Mouse (Mus musculus) MEL-GATA-1-ER (cell line): ENCODE data around the gene Haus7.

ENCODE experiments used
- DNase-seq: peaks from one replicate; pipeline ENCODE4 v3.0.0-alpha.2; 2012; ENCODE audit warnings: low read depth; ENCODE audit errors: extremely low read depth

Haus7 gene

DNA sequence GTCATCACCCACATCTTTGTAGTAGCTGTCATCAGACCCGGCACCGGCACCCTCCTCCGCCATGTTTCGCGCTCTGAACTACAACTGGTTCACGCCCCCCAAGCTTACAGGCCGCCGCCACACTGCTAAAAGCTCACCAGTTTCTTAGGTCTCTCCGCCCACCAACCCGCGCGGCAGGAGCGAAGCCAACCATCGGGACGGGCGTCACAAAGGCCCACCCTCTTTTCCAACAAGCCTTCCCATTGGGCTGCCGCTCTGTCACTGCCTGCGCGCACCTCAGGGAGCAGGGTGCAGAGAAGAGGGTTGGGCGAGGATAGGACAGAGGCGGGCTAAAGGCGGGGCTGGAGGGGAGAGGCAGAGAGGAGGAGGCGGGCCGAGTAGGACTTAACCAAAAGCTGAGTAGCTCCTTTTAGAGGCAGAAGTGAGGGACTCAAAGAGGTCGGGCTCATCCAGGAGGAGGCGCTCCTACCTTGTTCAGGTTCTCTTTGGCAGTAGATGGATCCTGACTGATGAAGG, at the start of gene Haus7:
Haus7 (minus strand) TSS at position 168 of the 516 bp plus-strand sequence.
- DNase-seq = peak; percentile 95

DNA sequence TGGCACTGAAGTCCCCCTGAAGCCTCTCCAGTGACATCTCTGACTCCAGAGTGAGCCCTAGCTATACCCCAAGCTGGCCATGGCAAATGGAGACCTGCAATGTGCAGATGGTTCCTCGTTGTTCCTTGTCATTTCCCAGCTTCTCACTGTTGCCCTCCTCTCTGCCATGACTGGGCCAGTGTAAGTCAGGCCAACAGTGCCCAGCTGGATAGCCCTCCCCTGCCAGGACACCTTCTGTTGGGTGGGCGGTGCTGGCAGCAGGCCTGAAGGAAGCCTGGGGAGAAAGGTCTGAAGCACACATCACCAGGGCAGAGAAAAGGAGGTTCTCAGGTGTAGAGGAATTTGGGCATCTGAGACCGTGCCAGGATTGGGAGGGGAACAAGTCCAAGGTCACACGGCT, 47.7 kb upstream of the Haus7 start:
- no peak for DNase-seq

DNA sequence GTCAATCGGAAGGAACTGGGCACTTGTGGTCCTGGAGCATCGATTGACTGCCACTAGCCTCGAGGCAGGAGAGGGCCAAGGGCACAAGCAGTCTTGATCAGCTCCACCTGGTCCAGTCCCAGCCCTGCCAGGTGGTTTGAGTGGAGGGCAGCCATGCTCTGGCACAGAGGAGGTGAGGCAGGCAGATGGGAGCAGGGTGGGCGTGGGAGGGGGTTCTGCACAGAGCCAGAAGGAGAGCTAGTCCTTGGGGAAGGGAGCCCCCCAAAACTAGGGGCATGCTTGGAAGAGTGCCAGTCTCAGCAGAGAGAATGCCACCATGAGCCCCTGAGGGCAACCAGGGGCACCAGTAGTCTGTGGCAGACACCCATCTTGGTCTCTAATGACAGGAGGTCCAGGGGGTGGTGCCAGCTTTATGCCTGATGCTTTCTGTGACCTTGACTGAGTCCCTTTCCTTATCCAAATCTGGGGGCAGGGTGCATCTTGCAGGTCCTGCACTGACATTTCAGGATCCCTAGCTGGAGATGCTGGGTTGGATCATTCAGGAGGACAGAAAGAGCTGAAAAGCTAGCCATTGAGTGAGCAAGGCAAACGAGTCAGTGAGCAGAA, 46.4 kb upstream of the Haus7 start:
- no peak for DNase-seq

DNA sequence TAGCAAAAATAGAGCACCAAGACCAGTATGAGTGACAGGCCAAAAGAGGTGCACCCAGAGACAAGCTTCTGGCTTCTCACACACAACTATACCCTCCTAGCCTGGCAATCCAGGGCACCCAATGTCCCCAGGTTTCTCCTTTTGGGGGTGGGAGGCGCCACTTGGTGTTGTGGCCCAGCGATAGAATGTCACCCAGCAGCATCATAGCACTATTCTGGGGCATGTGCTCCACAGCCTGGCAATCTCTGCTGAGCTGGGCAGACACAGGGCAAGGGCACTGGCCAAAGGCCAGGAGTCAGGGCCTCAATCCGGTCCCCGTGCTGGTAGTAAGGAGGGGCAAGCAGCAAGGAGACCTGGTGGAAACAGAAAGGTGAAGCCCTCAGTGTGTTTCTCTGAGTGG, 37.9 kb upstream of the Haus7 start:
- no peak for DNase-seq

DNA sequence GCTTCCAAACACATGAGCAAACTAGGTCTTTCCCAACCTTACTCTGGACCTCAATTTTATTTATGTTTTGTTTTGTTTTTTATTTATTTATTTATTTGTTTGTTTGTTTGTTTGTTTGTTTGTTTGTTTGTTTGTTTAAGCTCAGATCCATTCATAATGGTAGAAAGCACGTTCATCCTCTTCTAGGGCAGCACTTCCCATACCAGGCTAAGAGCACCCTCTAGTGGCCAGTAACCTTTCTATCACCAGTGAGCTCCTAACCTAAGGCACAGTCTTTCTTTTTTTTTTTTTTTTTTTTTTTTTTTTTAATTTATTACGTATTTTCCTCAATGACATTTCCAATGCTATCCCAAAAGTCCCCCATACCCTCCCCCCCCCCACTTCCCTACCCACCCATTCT, 34.7 kb upstream of the Haus7 start:
- peak; percentile 53 for DNase-seq

DNA sequence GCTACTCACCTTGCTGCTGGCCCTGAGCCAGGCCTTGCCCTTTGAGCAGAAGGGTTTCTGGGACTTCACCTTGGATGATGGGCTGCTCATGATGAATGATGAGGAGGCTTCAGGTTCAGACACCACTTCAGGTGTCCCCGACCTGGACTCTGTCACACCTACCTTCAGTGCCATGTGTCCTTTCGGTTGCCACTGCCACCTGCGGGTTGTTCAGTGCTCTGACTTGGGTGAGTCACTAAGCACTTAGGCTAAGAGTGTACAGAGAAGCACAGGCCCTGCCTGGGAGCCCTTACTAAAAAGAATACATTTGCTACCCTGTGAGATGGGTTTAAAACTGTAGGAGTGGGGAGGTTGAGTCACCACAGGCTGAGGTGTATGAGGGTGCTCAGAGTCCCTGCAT, 32.0 kb upstream of the Haus7 start:
- no peak for DNase-seq

DNA sequence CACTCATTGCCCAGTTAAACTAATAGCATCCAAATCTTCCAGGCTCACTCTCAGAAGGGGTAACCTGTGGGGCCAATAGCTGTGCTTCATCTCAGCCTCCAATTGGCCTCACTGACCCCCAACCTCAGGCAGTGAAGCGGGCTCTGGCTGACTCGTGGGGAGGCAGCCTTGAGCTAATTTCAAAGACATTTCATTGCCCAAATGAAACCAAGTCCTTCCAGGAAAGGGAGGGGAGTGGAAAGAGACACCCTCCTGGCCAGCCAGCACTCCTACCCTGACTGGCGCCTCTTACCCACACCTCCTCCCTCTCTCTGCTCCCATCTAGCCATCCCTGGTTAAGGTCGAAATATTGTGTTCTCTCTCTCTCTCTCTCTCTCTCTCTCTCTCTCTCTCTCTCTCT, 31.3 kb upstream of the Haus7 start:
- no peak for DNase-seq

DNA sequence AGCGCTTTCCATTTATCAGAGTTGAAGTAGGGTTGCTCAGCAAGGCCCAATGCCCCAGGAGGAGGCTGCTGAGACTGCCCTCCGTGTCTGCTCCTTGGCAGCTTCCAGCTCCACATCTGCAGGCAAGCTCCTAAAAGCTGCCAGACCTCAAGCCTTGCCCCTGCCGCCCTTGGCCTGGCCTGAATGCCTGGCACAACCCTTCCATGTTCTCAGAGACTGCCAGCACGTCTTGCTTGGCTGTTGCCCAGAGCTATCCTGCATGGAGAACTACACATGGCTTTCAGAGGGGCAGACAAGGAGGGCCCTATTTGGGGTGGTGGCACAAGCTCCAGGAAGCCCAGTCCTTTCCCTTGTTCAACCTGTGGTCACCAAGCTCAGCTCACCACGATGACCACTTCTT, 28.1 kb upstream of the Haus7 start:
- no peak for DNase-seq

DNA sequence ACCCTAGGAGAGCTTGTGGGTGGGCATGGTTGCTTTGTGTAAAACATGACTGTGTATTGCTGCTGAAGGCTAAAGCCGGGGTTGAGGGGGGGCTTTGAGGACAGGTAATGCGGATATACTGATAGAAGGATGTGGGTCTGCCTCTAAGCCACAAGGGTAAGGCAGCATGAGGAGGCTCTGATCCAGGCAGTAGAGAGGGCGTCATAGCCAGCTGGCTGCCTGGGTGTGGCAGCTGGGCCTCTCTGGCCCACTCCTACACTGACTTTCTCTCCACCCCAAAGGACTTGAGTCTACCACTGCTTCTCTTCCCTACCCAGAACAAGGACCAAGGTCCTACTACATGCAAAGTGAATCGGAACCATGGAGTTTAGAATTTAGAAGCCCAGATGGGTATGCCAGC, 26.0 kb upstream of the Haus7 start:
- no peak for DNase-seq

DNA sequence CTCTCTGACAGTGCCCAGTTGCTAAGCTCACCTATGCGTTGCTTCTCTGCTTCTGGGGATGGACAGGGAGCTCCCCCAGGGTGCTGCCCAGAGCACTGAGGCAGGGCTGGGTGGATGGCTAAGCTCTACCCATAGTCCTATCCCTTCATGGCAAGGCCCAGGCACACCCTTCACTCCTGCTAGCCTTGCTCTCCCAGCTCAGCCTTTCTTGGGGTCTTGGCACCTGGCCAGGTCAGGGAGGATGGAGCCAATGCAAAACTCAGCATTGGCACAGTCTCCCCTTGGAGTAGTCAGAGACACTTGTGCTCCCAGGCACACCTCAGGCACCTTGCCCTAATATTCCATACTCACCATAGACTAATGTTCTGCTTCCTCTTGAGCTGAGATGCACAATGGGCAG, 25.2 kb upstream of the Haus7 start:
- no peak for DNase-seq

DNA sequence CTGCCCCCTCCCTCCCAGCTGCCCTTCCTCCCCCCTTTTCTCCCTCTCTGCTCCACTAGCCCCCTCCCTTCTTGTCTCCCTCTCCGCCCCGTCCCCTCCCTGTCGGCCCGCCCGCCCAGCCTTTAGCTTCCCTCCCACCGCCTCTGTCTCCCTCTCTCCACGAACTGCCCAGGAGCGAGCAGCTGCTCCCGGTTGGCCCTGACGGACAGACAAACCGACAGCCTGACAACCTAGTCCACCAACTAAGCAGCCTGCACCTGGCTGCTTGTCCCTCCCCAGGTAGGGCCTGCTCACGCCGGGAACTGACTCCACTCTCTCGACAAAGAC, 24.6 kb upstream of the Haus7 start, which contains the start of gene Bgn:
Bgn (plus strand) TSS at position 119 of the 327 bp plus-strand sequence.
- no peak for DNase-seq

DNA sequence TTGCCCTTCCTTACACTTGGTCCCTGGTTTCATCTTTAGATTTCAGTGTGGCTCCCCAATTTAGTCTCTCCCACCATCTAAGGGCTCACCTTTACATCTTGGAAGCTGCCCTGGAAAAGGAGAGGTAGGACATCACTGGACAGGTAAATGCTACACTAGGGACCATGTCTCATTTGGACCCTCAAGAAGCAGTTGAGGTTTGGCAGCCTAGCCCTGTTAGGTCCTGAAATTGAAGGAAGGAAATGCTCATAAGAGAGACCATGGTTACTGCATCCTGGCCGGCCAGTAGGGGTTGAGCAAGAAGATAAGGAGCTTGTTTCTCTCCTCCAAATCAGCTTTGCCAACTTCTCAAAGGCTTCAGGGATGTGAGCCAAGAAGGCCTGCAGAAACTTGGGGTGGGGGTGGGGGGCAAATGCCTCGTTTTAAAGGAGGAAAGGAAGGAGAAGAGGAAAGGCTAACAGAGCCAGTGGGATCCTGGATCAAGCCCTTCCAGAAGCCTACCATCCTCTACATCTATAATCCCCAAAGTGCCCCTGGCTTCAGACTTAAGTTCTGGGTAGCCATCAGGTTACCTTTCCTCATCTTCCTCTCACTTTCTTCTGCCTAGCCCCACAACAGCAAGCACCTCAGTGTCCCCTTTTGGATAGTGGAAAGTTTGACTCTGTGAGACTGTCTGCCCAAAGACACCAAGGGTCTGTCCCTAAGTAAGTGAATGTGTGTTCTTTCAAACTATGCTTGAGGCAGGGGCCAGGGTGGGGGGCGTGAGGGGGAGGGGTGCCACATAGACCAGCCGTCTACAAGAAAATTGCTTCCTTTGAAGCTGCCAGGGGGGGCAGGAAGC, 24.0 kb upstream of the Haus7 start:
- DNase-seq = no peak

DNA sequence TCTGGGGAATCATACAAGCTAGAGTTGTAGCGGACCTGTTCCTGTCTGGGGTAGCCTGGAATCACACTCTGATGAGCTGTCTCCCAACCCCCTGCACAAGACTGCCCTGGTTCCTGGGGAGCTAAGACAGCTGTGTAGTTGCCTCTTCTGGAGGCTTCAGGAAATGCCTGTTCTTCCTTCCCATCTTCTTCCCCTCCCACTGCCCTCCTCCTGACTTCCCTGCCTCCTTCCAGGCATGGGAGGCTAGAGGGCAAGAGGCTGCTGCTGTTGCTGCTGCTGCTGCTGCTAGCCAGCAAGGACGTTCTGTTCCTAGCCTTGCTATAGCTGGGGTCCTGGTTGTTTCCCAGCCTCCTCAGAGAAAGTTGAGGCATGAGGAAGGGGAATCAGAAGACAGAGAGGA, 21.5 kb upstream of the Haus7 start:
- DNase-seq = no peak

DNA sequence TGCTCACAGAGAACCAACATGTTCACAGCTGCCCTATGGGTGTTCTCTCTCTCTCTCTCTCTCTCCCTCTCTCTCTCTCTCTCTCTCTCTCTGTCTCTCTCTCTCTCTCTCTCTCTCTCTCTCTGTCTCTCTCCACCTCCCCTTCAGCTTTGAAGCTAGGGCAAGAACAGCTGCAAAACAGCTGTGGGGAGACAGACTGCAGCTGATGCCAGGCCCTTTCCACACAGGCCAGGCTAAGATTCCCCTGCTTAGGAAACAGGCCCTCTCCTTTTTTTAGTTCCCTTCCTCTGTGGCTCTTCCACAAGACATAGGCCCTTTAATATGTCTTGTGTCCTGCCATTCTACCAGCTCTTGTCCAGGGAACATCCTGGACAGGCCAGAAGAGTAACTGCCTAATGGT, 20.8 kb upstream of the Haus7 start:
- no peak for DNase-seq

DNA sequence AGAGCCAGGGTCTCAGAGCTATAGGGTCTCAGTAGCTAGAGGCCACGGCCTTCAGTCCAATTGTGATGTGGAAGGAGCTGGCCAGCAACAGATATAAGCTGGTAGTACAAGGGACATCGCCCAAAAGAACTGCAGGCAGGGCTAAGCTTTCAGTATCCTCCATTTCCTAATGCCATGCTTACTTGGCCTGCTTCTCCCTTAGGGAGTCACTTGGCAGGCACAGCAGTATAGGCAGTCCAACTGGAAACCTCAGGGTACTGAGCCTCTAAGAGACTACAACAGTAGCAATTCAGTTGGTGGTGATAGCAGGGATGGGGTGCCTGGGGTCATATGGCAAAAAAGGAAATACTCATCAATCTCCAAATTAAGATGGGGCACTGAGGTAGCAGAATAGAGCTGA, 18.7 kb upstream of the Haus7 start:
- no peak for DNase-seq

DNA sequence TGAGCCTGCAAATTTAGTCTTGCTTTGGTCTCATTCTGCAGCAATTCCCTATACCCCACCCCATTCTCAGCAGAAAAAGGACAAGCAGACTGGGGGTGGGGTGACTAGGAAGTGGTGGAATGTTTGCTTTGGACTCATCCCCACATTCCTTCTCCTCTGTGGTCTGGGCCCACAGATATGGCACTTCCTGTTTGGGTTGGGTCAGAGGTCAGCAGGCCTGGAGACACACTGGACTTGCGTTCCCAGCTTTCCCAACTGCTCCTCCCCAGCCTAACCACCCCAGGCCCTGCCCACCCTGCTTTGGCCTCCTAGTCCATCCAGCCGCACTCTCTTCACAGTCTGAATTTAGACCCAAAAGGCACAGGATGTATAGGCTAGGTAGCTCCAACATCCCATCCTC, 17.8 kb upstream of the Haus7 start:
- DNase-seq = no peak

DNA sequence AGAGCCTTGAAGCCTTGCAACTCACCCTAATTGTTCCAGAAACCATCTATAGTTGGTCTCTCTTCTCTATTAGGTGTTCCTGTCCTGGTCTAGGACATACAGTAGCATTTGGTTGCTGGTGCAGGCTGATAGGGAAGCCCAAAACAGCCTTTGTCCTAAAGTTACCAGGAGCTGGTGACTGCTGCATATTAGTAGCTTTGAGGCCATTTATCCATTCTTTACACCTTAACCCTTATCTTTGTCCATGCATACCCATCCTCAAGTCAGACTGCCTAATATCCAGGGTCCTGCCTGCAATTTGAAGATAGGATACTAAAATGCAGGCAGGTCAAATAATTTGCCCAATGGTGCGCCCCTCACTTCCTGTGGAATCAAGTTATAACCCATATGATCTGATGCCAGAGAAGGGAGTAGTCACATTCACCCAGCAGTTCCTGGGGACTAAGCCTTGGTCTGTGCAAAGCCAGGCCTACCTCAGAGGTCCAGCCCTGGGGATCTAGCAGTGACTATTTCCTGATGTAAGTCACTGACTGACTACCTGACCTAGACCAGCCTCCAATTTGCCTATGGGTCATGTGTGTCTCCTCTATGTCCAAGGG, 16.9 kb upstream of the Haus7 start:
- no peak for DNase-seq

DNA sequence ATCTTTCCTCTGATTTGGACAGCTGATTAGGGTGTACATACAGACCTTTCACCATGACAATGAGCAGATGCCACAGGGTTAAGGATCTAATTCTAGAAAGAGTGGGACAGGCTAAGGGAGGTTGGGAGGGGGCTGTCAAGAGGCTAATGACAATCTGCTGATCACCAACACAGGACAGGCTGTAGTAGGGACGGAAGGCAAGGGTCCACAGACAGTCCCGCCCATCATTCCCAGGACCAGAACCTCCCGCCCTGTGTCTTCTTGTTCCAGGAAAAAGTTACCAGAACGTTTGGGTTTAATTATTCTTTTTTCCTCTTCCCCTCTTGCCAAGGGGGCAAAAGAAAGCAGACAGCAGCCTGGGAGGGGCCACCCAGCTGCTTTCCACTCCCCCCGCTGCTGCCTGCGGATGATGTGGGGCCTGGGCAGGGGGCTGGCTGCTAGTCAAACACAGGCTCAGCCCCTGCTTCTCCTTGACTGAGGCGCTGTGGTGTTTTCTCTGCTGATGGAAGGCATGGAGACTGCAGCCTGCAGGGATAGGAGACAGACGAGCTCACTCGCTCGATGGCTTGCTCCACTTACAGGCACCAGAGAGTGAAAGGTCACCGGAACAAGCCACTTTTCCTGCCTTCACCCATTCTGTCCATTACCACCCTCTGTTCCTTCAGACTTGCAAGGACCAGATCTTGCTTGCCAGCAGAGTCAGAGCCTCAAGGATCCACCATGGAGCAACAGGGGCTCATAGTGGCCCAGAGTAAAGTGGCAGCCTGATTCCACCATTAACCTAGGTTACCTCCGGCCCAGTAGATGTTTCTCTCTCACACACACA, 15.7 kb upstream of the Haus7 start:
- no peak for DNase-seq

DNA sequence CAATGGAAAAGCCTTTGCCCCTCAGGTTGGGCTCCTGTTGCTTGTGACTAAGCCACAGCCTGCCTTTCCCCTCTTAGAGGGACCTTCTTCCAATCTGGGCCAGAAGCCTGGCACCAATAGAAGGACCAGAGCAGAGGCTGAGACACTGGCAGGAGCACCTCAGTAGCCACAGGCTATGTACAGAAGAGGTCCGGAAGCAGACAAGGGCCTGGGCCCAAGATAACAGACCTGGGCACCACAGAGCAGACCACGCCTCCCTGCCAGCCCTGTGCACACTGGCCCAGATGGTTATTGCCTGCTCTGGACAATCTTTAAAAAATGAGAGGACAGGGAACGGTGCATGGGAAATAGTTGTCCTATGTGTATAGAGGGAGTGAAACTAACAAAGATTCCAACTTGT, 12.9 kb upstream of the Haus7 start:
- peak; percentile 3 for DNase-seq

DNA sequence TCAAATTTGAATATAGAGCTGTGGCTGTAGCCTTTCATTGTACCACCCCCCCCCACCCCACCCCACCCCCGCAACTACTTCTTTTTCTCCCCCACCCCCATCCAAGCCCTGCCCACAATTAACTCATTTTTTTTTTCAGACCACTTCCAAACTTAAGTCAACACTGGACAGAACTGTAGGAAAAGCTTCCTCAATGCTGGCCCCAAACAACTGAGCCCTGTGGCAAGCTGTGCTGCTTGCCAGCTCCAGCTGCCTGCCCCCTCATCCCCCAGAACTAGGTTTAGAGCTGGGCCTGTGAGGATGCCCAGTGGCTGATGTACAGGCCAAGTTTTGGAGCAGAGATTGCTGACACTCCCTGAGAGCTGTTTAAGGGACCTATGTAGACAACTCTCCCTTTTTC, 9.9 kb upstream of the Haus7 start:
- no peak for DNase-seq

DNA sequence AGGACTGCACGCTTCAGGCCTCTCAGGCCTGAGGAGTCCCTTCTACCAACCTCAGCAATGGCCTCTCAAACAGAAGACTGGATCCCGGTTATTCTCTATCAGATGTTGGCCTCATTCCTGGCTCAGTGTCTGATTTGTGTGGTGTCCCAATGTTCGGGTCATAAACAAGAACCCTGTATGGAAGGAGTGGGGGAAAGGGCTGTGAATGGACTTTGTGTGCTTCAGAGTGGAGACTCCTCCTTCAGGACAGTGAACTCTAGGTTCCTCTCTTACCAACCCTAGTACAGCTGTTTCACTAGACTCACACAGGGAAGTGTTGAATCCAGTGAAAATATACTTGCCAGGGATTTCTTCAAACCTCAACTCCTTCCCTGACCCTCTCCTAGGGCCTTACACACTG, 9.5 kb upstream of the Haus7 start:
- no peak for DNase-seq
